Mouse (Mus musculus) brain, embryonic 14.5 days (tissue): Measurements from ENCODE around the gene Mapk1ip1l.

Source experiments
- CTCF ChIP-seq: fragments of 200-500 bp; IDR thresholded peaks from 2 replicates; pipeline ENCODE4 v1.5.1; 2012; ENCODE audit warnings: inconsistent platforms, mild to moderate bottlenecking, moderate library complexity, borderline replicate concordance; ENCODE audit not compliant: insufficient read depth, insufficient read length; ENCODE audit errors: extremely low read depth
- POLR2A ChIP-seq: fragments of 200-500 bp; IDR thresholded peaks from 2 replicates; pipeline ENCODE4 v1.6.1; 2012; ENCODE audit warnings: mild to moderate bottlenecking, inconsistent platforms, borderline replicate concordance; ENCODE audit not compliant: poor library complexity, insufficient read depth, insufficient read length, severe bottlenecking; ENCODE audit errors: extremely low read depth

- TF ChIP-seq CTCF (no peak), POLR2A (peak; percentile 74)
These were observed 21.3 kb upstream of the Mapk1ip1l start, which contains the start of the genes Wdhd1 and Socs4 for GRCm38 (mm10) chr14:47276637-47277393.
